15 mouse cellular contexts compared by ENCODE assay signal in genomic region chr8:30913664-30914063, GRCm38 (mm10).
DNase-seq lines count a peak whose midpoint lies in the region; ATAC-seq and TF ChIP-seq lines count a peak whose summit lies in the region.
"Had no signal": no experiment of that assay in that cellular context is flagged by ENCODE, and none has a peak within 500 bp of the region (broad histone marks: within the 10 kb centered on the region; RNA-seq: fewer than 3 reads in every experiment).

No protein-coding gene starts in this region.

- WGBS in forebrain, embryonic 13.5 days: 40% methylated on average over 5 of the region's 5 CpGs
- WGBS in forebrain, embryonic 12.5 days: 59% methylated on average over 5 of the region's 5 CpGs
- 61% methylated on average over 5 of the region's 5 CpGs for WGBS in kidney, embryonic 15.5 days
- WGBS in stomach, postnatal 0 days: 47% methylated on average over 5 of the region's 5 CpGs

- no peak overlapping the region for H3K27ac ChIP-seq in forebrain, embryonic 13.5 days
- H3K27ac ChIP-seq in forebrain, embryonic 12.5 days: no peak overlapping the region
- no peak overlapping the region for H3K27ac ChIP-seq in kidney, embryonic 15.5 days
- H3K27ac ChIP-seq in stomach, postnatal 0 days (replicated peaks): no peak overlapping the region
- H3K27ac ChIP-seq: layer of hippocampus, adult 2 months; liver, embryonic 14.5 days had no signal

- 0 out of 2 replicates have a peak, but pooled peaks have one; percentile 15 for ATAC-seq in forebrain, embryonic 13.5 days
- ATAC-seq in forebrain, embryonic 12.5 days (ENCODE audit: low FRiP score): no peak
- no peak for ATAC-seq in kidney, embryonic 15.5 days (replicated peaks; ENCODE audit: low FRiP score)
- ATAC-seq in stomach, postnatal 0 days (ENCODE audit: low FRiP score, low TSS enrichment): no peak
- ATAC-seq: activated CD4-positive, CD25-positive, alpha-beta regulatory T cell, adult 4 months had no signal

- DNase-seq in kidney, postnatal 14 days: peak; percentile 3
- DNase-seq in right cerebral cortex, postnatal 10 days (ENCODE audit: low spot score in 2 of 2): peak; percentile 32 to 35
- no peak for DNase-seq in right cerebral cortex, postnatal 36 days (ENCODE audit: low spot score in 2 of 2)
- peak; percentile 41 for DNase-seq in stomach, postnatal 0 days (ENCODE audit: low spot score)
- DNase-seq: embryo, embryonic 11 days; thymus, postnatal 14 days had no signal

- no peaks in the 10 kb centered on the region for H3K9me3 ChIP-seq in forebrain, embryonic 13.5 days (replicated peaks)
- H3K9me3 ChIP-seq in forebrain, embryonic 12.5 days: no peaks in the 10 kb centered on the region
- H3K9me3 ChIP-seq in kidney, embryonic 15.5 days (replicated peaks): no peaks in the 10 kb centered on the region
- no peaks in the 10 kb centered on the region for H3K9me3 ChIP-seq in stomach, postnatal 0 days (ENCODE audit: control insufficient read depth, low read length)

- no peaks in the 10 kb centered on the region for H3K36me3 ChIP-seq in forebrain, embryonic 13.5 days (ENCODE audit: poor library complexity, severe bottlenecking)
- no peaks in the 10 kb centered on the region for H3K36me3 ChIP-seq in forebrain, embryonic 12.5 days (replicated peaks)
- H3K36me3 ChIP-seq in kidney, embryonic 15.5 days: no peaks in the 10 kb centered on the region
- H3K36me3 ChIP-seq in stomach, postnatal 0 days (ENCODE audit: control insufficient read depth, insufficient read depth, low read length): no peaks in the 10 kb centered on the region

- peaks cover 3% of the 10 kb centered on the region; the same call in 1 of the 2 replicates for H3K27me3 ChIP-seq in forebrain, embryonic 13.5 days
- H3K27me3 ChIP-seq in forebrain, embryonic 12.5 days: peaks cover 11% of the 10 kb centered on the region; the same call in 1 of the 2 replicates
- H3K27me3 ChIP-seq in kidney, embryonic 15.5 days: no peaks in the 10 kb centered on the region
- H3K27me3 ChIP-seq in stomach, postnatal 0 days (ENCODE audit: control insufficient read depth, insufficient read depth, low read length): no peaks in the 10 kb centered on the region
- H3K27me3 ChIP-seq: megakaryocyte, embryonic 14.5 days had no signal

- H3K4me2 ChIP-seq in forebrain, embryonic 13.5 days: no peak overlapping the region
- H3K4me2 ChIP-seq in forebrain, embryonic 12.5 days: no peak overlapping the region
- no peak overlapping the region for H3K4me2 ChIP-seq in kidney, embryonic 15.5 days
- no peak overlapping the region for H3K4me2 ChIP-seq in stomach, postnatal 0 days (replicated peaks; ENCODE audit: low read depth)
- H3K4me2 ChIP-seq: heart, embryonic 11.5 days had no signal

- H3K9ac ChIP-seq in forebrain, embryonic 13.5 days: no peak overlapping the region
- H3K9ac ChIP-seq in forebrain, embryonic 12.5 days: no peak overlapping the region
- no peak overlapping the region for H3K9ac ChIP-seq in kidney, embryonic 15.5 days
- no peak overlapping the region for H3K9ac ChIP-seq in stomach, postnatal 0 days (ENCODE audit: low read length)
- H3K9ac ChIP-seq: liver, embryonic 14.5 days had no signal

- no peak overlapping the region for H3K4me3 ChIP-seq in forebrain, embryonic 13.5 days
- H3K4me3 ChIP-seq in forebrain, embryonic 12.5 days (replicated peaks): no peak overlapping the region
- no peak overlapping the region for H3K4me3 ChIP-seq in kidney, embryonic 15.5 days (replicated peaks)
- no peak overlapping the region for H3K4me3 ChIP-seq in stomach, postnatal 0 days (ENCODE audit: low read depth, low read length)
- H3K4me3 ChIP-seq: erythroblast, embryonic 14.5 days; layer of hippocampus, adult 2 months; megakaryocyte, embryonic 14.5 days had no signal

- TF ChIP-seq EP300 in stomach, postnatal 0 days (optimal IDR thresholded peaks at IDR 0.05): no peak

- TF ChIP-seq CTCF in stomach, postnatal 0 days (IDR thresholded peaks at IDR 0.05; ENCODE audit: low read depth): no peak

- peaks cover 26% of the 10 kb centered on the region for H3K4me1 ChIP-seq in forebrain, embryonic 13.5 days
- H3K4me1 ChIP-seq in forebrain, embryonic 12.5 days: peaks cover 19% of the 10 kb centered on the region
- peaks cover 10% of the 10 kb centered on the region for H3K4me1 ChIP-seq in kidney, embryonic 15.5 days
- H3K4me1 ChIP-seq in stomach, postnatal 0 days (replicated peaks; ENCODE audit: control insufficient read depth, insufficient read depth): no peaks in the 10 kb centered on the region
- H3K4me1 ChIP-seq: megakaryocyte, embryonic 14.5 days had no signal

Comparison
In these comparisons a context has a peak if more than half of its experiments do, and no peak if none do; other contexts are left out.
1. DNase-seq: peak in kidney, postnatal 14 days (single experiment), right cerebral cortex, postnatal 10 days (2 of 2) and stomach, postnatal 0 days (single experiment); none in right cerebral cortex, postnatal 36 days (0 of 2).